Mouse (Mus musculus) stomach, embryonic 16.5 days (tissue): ENCODE results near the gene Gm21294. TPM values are rescaled to one million over a fixed set of nuclear protein-coding genes. Genes with fewer than 3 reads are reported as not detected.
"Not testable (repeated sequence)": the region's sequence is repeated elsewhere in the genome, so short reads cannot be mapped to it uniquely, and the experiment has no call there.

Experiments used
- ATAC-seq: fragments of 200-750 bp; cut with Nextera tagmentation; 2 replicates; pipeline ENCODE4 v1.8.0; 2017; ENCODE audit warnings: moderate number of reproducible peaks, moderate TSS enrichment; ENCODE audit not compliant: insufficient read depth, low FRiP score
- H3K27ac ChIP-seq: fragments of 300-500 bp; sonication (generic); 2 replicates; pipeline ENCODE4 v1.5.1; 2014; ENCODE audit warnings: low read length
- H3K27me3 ChIP-seq: fragments of 300-500 bp; sonication (generic); 2 replicates; pipeline ENCODE4 v1.6.1; 2014; ENCODE audit warnings: low read length, control low read depth, mixed read lengths; ENCODE audit not compliant: control insufficient read depth, insufficient read depth
- H3K36me3 ChIP-seq: fragments of 300-500 bp; sonication (generic); 2 replicates; pipeline ENCODE4 v1.6.1; 2014; ENCODE audit warnings: low read length; ENCODE audit not compliant: control insufficient read depth, insufficient read depth
- H3K4me1 ChIP-seq: fragments of 300-500 bp; sonication (generic); 2 replicates; pipeline ENCODE4 v1.6.1; 2014; ENCODE audit warnings: low read length, control low read depth, mixed read lengths; ENCODE audit not compliant: control insufficient read depth, insufficient read depth
- H3K4me2 ChIP-seq: fragments of 300-500 bp; sonication (generic); 2 replicates; pipeline ENCODE4 v1.6.1; 2014; ENCODE audit warnings: low read depth, low read length, mixed read lengths
- H3K4me3 ChIP-seq: fragments of 300-500 bp; sonication (generic); replicated peaks from 2 replicates; pipeline ENCODE4 v1.5.1; 2014; ENCODE audit warnings: mild to moderate bottlenecking, low read length
- H3K9ac ChIP-seq: fragments of 300-500 bp; sonication (generic); 2 replicates; pipeline ENCODE4 v1.6.1; 2014; ENCODE audit warnings: low read length
- H3K9me3 ChIP-seq: fragments of 300-500 bp; sonication (generic); replicated peaks from 2 replicates; pipeline ENCODE4 v1.6.1; 2016; ENCODE audit warnings: low read length, control low read depth; ENCODE audit not compliant: control insufficient read depth
- WGBS: fragments of 180-500 bp; shearing (Covaris S2); extraction: QIAGEN DNeasy Blood & Tissue Kit; methylation state at CpG from one replicate; pipeline ENCODE4 v1.1.7; 2014; 5-methylcytosine and 5-hydroxymethylcytosine counted together
- polyA plus RNA-seq: library from polyadenylated mRNA; unstranded; fragments of >200 nt; fragmentation: Nextera tagmentation; extraction: Ambion mirVana; gene quantifications from 2 replicates; pipeline ENCODE4 v1.2.1, GENCODE M21; 2015

Gm21294 gene
- not detected in 2 replicates for polyA plus RNA-seq

DNA sequence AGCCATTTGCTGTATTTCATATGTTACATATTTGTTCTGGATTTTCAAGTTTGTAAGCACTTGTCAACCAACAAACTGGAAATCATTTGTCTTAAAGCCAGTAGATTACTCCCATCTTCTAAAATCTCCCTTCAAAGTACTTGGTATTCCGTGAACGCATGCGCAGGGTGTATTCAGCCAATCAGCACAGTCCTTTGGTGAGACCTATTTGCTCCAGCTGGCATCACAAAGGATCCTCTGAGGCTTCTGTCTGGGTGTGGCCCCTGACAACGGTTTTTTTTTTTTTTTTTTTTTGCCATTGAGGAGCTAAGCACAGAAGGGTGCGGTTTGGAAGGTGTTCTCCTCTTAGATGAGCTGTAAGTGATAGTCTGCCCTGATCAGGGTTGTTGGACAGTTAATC is at the start of gene Gm21294:
Gene Gm21294, plus strand, starts transcription at position 301 of the 400 bp plus-strand sequence.
- H3K4me3 ChIP-seq, ATAC-seq, H3K36me3 ChIP-seq, H3K27me3 ChIP-seq, H3K9ac ChIP-seq, H3K4me1 ChIP-seq, H3K4me2 ChIP-seq, H3K27ac ChIP-seq, H3K9me3 ChIP-seq: not testable (repeated sequence)
- 80% methylated on average over 3 of the region's 5 CpGs for WGBS

GRCm38 (mm10) chrY:89126246-89126645 is 73.6 kb downstream of the Gm21294 start:
- WGBS = 94% methylated on average over 3 of the region's 21 CpGs
- not testable (repeated sequence) for ATAC-seq

More at GRCm38 (mm10) chrY:89126246-89126645, 73.6 kb downstream of the Gm21294 start:
- not testable (repeated sequence) for H3K4me2 ChIP-seq, H3K9me3 ChIP-seq, H3K36me3 ChIP-seq, H3K4me3 ChIP-seq, H3K27me3 ChIP-seq, H3K4me1 ChIP-seq, H3K27ac ChIP-seq, H3K9ac ChIP-seq
